Mouse (Mus musculus) ES-Bruce4 (cell line): ENCODE data around the gene Myo5c.

Experiments
- CTCF ChIP-seq: IDR thresholded peaks from one replicate; pipeline ENCODE4 v1.8.1; 2011; ENCODE audit warnings: low read depth, low read length
- EP300 ChIP-seq: IDR thresholded peaks from 2 replicates; pipeline ENCODE4 v1.6.1; 2011; ENCODE audit warnings: low read depth, low read length; ENCODE audit not compliant: insufficient read depth
- POLR2A ChIP-seq: IDR thresholded peaks from one replicate; pipeline ENCODE4 v1.8.1; 2011; ENCODE audit warnings: low read length; ENCODE audit not compliant: insufficient read depth

GRCm38 (mm10) chr9:75319365-75319764 is 87.5 kb downstream of the Myo5c start:
- TF ChIP-seq POLR2A (no peak), CTCF (no peak), EP300 (no peak)
